Mouse (Mus musculus) midbrain, embryonic 10.5 days (tissue): ENCODE measurements around the gene Sub1. TPM values are rescaled to one million over a fixed set of nuclear protein-coding genes. Genes with fewer than 3 reads are reported as not detected.

Experiments
- DNase-seq: peaks from one replicate; pipeline ENCODE4 v3.0.0-alpha.2; 2017; ENCODE audit warnings: low spot score
- H3K27ac ChIP-seq: fragments of 300-500 bp; sonication (generic); replicated peaks from 2 replicates; pipeline ENCODE4 v1.5.1; 2016; ENCODE audit warnings: mild to moderate bottlenecking
- H3K27me3 ChIP-seq: fragments of 300-500 bp; sonication (generic); 2 replicates; pipeline ENCODE4 v1.6.1; 2016; ENCODE audit warnings: low read depth, mild to moderate bottlenecking; ENCODE audit not compliant: poor library complexity, severe bottlenecking
- H3K36me3 ChIP-seq: fragments of 300-500 bp; sonication (generic); 2 replicates; pipeline ENCODE4 v1.6.1; 2016; ENCODE audit warnings: mild to moderate bottlenecking, moderate library complexity
- H3K4me1 ChIP-seq: fragments of 300-500 bp; sonication (generic); 2 replicates; pipeline ENCODE4 v1.6.1; 2016
- H3K4me3 ChIP-seq: fragments of 300-500 bp; sonication (generic); 2 replicates; pipeline ENCODE4 v1.5.1; 2016; ENCODE audit warnings: mild to moderate bottlenecking, moderate library complexity
- H3K9me3 ChIP-seq: fragments of 300-500 bp; sonication (generic); replicated peaks from 2 replicates; pipeline ENCODE4 v1.6.1; 2016; ENCODE audit warnings: mild to moderate bottlenecking
- WGBS: fragments of 180-500 bp; shearing (Covaris S2); methylation state at CpG from one replicate; pipeline ENCODE4 v1.1.7; 2016; 5-methylcytosine and 5-hydroxymethylcytosine counted together
- polyA plus RNA-seq: library from polyadenylated mRNA; unstranded; fragments of >200 nt; fragmentation: Nextera tagmentation; extraction: Ambion mirVana; gene quantifications from 2 replicates; pipeline ENCODE4 v1.2.1, GENCODE M21; 2016

Gene Sub1
- 721 and 804 TPM in 2 replicates for polyA plus RNA-seq

DNA sequence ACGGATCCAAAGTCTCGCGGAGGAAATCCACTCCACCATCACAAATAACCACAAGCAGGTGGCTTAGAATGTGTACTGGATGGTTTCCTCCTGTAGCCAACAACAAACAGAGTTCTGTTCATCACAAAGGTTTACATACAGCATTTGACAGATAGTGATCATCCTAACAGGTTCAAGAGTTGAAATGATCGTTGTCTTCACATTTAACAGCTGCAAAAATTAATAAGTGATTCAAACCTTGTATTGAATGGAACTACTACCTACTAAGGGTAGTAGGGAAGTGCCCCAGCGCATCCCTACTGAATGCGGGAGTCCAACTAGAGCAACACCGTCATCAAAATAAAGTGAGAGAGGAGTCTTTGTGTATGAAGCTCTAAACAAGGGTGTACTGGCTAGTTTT lies at the start of gene Sub1:
Sub1 (minus strand) TSS at position 101 of the 400 bp plus-strand sequence.
- H3K4me1 ChIP-seq: peaks cover 27% of the 10 kb centered on the region
- peak within 1 kb of the TSS; percentile 97 for H3K4me3 ChIP-seq
- H3K9me3 ChIP-seq: no peaks in the 10 kb centered on the region
- no peaks in the 10 kb centered on the region for H3K27me3 ChIP-seq
- DNase-seq: no peak
- 94% methylated on average over 7 of the region's 7 CpGs for WGBS
- H3K27ac ChIP-seq: peak within 1 kb of the TSS; percentile 94
- H3K36me3 ChIP-seq: peaks cover 19% of the 10 kb centered on the region

GRCm38 (mm10) chr15:12040407-12040710 lies 43.6 kb upstream of the Sub1 start:
- WGBS: 65% methylated on average over 5 of the region's 5 CpGs
- Histone ChIP-seq H3K27ac (no peak overlapping the region), H3K36me3 (no peaks in the 10 kb centered on the region), H3K27me3 (no peaks in the 10 kb centered on the region), H3K4me3 (no peak overlapping the region), H3K9me3 (no peaks in the 10 kb centered on the region), H3K4me1 (peaks cover 18% of the 10 kb centered on the region)
- no peak for DNase-seq

DNA sequence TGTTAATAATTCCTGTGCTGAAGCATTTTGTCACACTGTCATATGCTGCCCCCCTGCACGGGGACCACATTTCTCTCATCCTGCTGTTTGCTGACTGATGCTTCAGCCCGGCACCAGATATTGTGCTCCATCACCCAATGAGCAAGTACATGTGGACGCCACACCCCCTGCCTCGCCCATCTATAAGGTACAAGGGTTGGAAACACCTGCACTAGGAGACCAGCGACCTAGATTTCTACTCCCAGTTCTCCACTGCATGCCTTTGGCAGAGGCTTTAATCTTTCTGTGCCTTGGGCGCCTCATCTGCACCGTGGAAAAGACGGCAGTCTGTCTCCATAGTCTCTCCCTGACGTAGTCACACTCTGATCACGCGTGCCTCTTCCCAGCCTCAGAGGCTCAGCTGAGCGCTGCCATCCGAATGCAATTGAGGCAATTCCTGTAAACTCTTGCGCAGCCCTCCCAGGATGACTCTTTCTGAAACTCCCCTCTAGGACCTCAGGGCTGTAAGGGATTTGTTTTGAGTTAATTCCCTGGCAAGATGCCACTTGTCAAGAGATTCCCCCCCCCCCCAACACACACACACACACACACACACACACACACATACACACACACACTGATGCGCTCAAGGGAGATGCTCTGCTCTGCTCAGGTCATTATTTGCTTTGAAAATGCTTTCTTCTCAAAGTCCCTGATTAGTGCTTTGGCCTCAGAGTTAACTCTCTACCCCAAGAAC lies 43.1 kb upstream of the Sub1 start:
- Histone ChIP-seq H3K4me3 (no peak overlapping the region), H3K9me3 (no peaks in the 10 kb centered on the region), H3K36me3 (no peaks in the 10 kb centered on the region), H3K27ac (no peak overlapping the region), H3K27me3 (no peaks in the 10 kb centered on the region), H3K4me1 (peaks cover 18% of the 10 kb centered on the region)
- WGBS: 82% methylated on average over 15 of the region's 15 CpGs
- no peak for DNase-seq

DNA sequence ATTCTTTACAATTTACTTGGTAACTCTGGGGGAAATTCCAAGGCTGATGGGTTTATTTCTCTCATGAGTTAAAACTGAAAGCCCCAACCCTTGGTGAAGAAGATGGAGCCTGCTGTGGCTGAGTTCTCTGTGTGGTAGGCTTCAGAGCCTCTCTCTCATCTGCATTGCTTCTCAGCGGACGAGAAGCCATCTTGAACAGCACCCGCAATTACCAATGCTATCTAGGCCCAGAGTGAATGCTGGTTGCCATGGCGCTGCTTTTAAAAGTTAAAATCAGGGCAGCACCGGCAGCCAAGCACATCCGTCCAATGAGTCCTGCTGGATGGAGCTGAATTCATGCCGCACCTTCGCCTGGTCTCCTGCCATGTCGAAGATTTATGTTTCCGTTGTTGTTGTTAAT lies 42.5 kb upstream of the Sub1 start:
- Histone ChIP-seq H3K27ac (no peak overlapping the region), H3K4me3 (no peak overlapping the region), H3K9me3 (no peaks in the 10 kb centered on the region), H3K27me3 (no peaks in the 10 kb centered on the region), H3K4me1 (peaks cover 18% of the 10 kb centered on the region), H3K36me3 (no peaks in the 10 kb centered on the region)
- no peak for DNase-seq
- WGBS: 74% methylated on average over 10 of the region's 10 CpGs

DNA sequence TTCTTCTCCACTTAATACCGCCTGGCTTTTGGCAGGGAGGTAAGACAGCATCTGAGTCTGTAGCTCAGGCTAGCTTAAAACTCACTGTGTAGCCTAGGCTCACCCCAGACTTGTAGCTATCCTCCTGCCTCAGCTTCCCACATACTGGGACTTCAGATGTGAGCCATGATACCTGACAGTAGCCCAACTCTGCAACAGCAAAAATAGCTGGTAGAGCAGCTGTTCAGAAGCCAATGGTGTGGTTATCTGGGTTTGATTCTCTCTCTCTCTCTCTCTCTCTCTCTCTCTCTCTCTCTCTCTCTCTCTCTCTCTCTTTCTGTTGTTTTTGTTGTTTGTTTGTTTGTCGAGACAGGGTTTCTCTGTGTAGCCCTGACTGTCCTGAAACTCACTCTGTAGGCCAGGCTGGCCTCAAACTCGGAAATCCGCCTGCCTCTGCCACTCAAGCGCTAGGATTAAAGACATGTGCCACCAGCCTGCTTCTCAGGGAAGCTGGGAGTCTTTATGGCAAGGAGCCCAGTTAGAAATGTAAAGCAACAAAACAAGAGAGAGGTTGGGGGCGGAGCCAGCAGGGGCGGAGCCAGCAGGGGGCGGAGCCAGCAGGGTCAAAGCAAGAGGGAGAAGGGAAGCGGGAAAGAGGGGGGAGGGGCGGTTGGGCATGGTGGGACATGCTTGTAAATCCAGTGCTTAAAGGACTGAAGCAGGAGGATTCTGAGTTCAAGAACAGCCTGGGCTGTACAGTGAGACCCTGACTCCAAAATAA lies 41.3 kb upstream of the Sub1 start:
- no peaks in the 10 kb centered on the region for H3K9me3 ChIP-seq
- H3K4me3 ChIP-seq: no peak overlapping the region
- no peaks in the 10 kb centered on the region for H3K27me3 ChIP-seq
- peak; percentile 26 for DNase-seq
- WGBS: 75% methylated on average over 10 of the region's 10 CpGs
- H3K27ac ChIP-seq: no peak overlapping the region
- peaks cover 18% of the 10 kb centered on the region for H3K4me1 ChIP-seq
- no peaks in the 10 kb centered on the region for H3K36me3 ChIP-seq

- no peak overlapping the region for H3K27ac ChIP-seq
- no peaks in the 10 kb centered on the region for H3K27me3 ChIP-seq
- no peak overlapping the region for H3K4me3 ChIP-seq
- 61% methylated on average over 7 of the region's 7 CpGs for WGBS
- no peaks in the 10 kb centered on the region for H3K9me3 ChIP-seq
- peaks cover 18% of the 10 kb centered on the region for H3K4me1 ChIP-seq
- no peak for DNase-seq
- no peaks in the 10 kb centered on the region for H3K36me3 ChIP-seq
Measured at GRCm38 (mm10) chr15:12037217-12037616, 40.4 kb upstream of the Sub1 start.

GRCm38 (mm10) chr15:12036675-12037074 lies 39.9 kb upstream of the Sub1 start:
- DNase-seq: no peak
- Histone ChIP-seq H3K27ac (no peak overlapping the region), H3K9me3 (no peaks in the 10 kb centered on the region), H3K4me3 (no peak overlapping the region), H3K4me1 (peaks cover 18% of the 10 kb centered on the region), H3K27me3 (no peaks in the 10 kb centered on the region), H3K36me3 (no peaks in the 10 kb centered on the region)
- WGBS: 80% methylated on average over 5 of the region's 5 CpGs

DNA sequence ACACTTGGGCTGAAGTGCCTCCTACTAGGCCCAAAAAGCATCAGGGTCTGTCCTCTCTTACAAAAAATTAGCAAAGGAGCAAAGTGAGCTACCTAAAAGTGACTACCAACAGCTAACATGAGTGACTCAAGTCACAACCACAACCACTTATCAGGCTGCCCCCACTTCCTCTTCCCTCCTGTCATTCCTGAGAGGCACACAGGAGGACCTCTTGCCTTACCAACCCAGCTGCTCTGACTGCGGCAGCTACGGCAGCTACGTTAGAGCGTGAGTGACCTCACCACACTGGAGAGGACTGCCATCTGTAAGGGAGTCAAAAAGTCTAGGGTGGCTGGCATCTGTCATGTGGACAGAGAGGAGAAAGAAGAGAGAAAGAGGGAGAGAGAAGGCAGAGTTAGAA lies 37.5 kb upstream of the Sub1 start:
- 90% methylated on average over 4 of the region's 4 CpGs for WGBS
- no peaks in the 10 kb centered on the region for H3K9me3 ChIP-seq
- DNase-seq: no peak

GRCm38 (mm10) chr15:12033155-12033554 lies 36.4 kb upstream of the Sub1 start:
- H3K4me1 ChIP-seq: 0 out of 2 replicates have a peak, but pooled peaks cover under 1% of the 10 kb centered on the region
- H3K4me3 ChIP-seq: no peak overlapping the region
- no peaks in the 10 kb centered on the region for H3K36me3 ChIP-seq
- no peak for DNase-seq
- no peaks in the 10 kb centered on the region for H3K9me3 ChIP-seq
- H3K27me3 ChIP-seq: no peaks in the 10 kb centered on the region
- no peak overlapping the region for H3K27ac ChIP-seq

More for the DNA sequence above, 37.5 kb upstream of the Sub1 start:
- H3K4me1 ChIP-seq: peaks cover 10% of the 10 kb centered on the region
- no peak overlapping the region for H3K27ac ChIP-seq
- H3K36me3 ChIP-seq: no peaks in the 10 kb centered on the region
- no peak overlapping the region for H3K4me3 ChIP-seq
- H3K27me3 ChIP-seq: no peaks in the 10 kb centered on the region

GRCm38 (mm10) chr15:12032512-12032911 lies 35.7 kb upstream of the Sub1 start:
- H3K27me3 ChIP-seq: no peaks in the 10 kb centered on the region
- WGBS: 81% methylated on average over 3 of the region's 3 CpGs
- H3K36me3 ChIP-seq: no peaks in the 10 kb centered on the region
- H3K9me3 ChIP-seq: no peaks in the 10 kb centered on the region
- H3K4me1 ChIP-seq: no peaks in the 10 kb centered on the region
- H3K4me3 ChIP-seq: no peak overlapping the region
- no peak for DNase-seq
- H3K27ac ChIP-seq: no peak overlapping the region

GRCm38 (mm10) chr15:12031861-12032260 lies 35.1 kb upstream of the Sub1 start:
- no peaks in the 10 kb centered on the region for H3K9me3 ChIP-seq
- H3K27ac ChIP-seq: no peak overlapping the region
- no peak overlapping the region for H3K4me3 ChIP-seq
- H3K36me3 ChIP-seq: no peaks in the 10 kb centered on the region
- no peaks in the 10 kb centered on the region for H3K27me3 ChIP-seq
- WGBS: 91% methylated on average over 8 of the region's 8 CpGs
- H3K4me1 ChIP-seq: no peaks in the 10 kb centered on the region
- DNase-seq: no peak

DNA sequence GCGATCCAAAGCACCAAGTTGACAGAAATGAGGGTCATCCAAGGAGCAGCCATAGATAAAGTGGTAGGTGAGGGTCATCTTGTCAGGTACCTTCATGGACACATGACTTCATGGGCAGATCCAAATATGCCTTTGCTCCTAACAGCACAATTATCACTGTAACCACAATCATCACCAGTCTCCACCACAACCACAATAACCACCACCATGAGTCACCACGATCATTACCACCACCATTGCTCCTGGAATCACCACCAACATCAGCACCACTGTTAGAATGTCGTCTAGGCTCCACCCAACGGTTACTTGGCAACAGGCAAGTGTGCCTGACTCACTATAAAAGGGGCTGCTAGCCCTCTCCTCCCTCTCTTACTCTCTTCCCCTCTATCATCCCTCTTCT lies 33.4 kb upstream of the Sub1 start:
- H3K36me3 ChIP-seq: no peaks in the 10 kb centered on the region
- H3K27ac ChIP-seq: no peak overlapping the region
- no peaks in the 10 kb centered on the region for H3K4me1 ChIP-seq
- no peak for DNase-seq
- no peaks in the 10 kb centered on the region for H3K9me3 ChIP-seq
- whole genome bisulfite sequencing: 86% methylated on average over 4 of the region's 4 CpGs
- no peaks in the 10 kb centered on the region for H3K27me3 ChIP-seq
- no peak overlapping the region for H3K4me3 ChIP-seq

DNA sequence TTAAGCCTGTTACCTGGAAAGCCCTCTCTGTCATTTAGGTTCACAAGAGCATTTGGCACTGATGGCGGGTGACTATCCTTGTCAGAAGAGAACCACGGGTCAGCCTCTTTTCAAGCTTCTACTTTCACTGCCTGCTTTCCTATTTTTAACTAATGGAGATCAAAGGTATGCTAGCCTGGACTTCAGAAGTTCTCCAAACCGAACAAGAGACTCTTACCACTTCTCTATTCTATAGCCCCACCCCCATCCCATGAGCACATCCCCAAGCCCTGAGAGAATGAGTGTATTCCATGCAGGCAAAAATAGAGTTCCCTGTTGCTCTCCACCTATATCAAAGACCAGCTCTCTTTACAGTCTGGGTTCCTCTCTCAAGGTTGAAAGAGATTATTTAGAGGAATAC lies 31.0 kb upstream of the Sub1 start:
- no peak for DNase-seq
- H3K27me3 ChIP-seq: no peaks in the 10 kb centered on the region
- no peak overlapping the region for H3K4me3 ChIP-seq
- H3K27ac ChIP-seq: no peak overlapping the region
- no peaks in the 10 kb centered on the region for H3K9me3 ChIP-seq
- 73% methylated on average over 3 of the region's 3 CpGs for WGBS
- no peaks in the 10 kb centered on the region for H3K36me3 ChIP-seq
- H3K4me1 ChIP-seq: no peaks in the 10 kb centered on the region
